Mouse (Mus musculus): ENCODE data around the gene Mecom.
A peak's percentile ranks its signal among the peaks of the same experiment; 100 is the strongest.

Gene Mecom

DNA sequence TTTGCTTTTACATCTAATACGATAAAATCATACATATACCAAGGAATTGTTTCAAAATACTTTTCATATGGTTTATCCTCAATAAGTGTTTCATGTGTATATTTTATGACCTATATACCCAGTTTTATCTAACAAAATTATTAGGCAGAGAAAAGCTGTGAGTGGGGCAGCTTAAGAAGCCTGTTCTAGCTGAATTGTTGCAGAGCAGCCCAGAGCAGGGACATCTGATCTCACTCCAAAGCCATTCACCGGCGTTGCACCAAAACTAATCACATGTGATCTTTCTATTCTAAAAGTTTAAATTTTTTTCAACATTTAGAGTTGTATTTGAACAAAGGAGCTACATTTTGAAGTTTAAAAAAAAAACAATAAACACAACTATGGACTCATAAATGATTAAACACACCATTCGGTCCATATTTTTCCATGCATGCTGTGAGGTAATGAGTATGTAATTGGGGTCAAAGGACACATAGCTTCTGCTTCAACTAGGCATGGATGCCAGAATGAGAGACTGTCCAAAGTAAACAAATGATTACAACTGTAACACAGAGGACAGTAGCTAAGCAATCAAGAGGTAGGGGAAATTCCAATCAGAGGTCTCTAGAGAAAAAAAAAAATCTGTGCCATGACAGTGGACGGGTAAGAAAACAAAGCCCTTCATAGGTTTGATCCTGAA lies 64.7 kb downstream of the Mecom start:
- no peak for DNase-seq (ENCODE audit: low read depth, low spot score)

DNA sequence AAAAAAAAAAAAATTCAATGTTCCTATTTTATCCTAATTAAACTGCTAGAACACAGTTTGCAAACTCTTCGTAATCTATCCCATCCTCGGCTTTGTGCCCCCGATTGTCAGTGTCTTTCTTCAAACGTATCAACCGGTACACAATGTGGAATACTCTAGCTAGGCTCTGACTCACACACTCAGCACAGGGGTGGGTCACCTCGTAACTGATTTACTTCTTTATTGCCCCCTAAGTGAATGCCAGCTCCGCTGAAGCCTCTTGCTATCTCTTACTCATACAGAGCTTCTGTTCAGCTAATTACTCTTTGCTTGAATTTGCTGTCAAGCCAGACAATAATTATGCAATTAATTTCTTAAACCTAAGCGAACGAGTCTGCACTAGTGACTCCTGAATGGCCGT lies 66.1 kb downstream of the Mecom start:
- DNase-seq (ENCODE audit: low read depth, low spot score), result no peak

- DNase-seq (ENCODE audit: low read depth, low spot score), result no peak
Measured at GRCm38 (mm10) chr3:30480551-30480950, 67.3 kb downstream of the Mecom start.

DNA sequence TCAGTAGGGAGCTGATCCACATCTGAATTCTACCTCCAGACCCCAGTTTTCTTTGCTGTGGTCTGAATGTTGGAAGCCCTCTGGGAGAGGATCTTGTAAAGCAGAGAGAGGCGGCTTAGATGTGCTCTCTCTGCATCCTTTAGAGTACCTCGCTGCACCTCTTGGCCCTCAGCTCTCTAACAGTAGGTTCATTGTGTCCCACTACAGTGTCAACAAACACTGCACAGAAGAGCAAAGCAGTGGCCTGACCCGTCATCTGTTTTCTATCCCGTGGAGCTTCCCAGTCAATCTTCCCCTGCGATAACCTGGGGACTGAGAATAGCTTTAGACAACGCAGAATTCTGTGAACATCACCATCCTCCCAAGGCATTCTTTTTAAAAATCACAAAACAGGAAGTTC lies 69.6 kb downstream of the Mecom start:
- no peak for DNase-seq (ENCODE audit: low read depth, low spot score)

DNA sequence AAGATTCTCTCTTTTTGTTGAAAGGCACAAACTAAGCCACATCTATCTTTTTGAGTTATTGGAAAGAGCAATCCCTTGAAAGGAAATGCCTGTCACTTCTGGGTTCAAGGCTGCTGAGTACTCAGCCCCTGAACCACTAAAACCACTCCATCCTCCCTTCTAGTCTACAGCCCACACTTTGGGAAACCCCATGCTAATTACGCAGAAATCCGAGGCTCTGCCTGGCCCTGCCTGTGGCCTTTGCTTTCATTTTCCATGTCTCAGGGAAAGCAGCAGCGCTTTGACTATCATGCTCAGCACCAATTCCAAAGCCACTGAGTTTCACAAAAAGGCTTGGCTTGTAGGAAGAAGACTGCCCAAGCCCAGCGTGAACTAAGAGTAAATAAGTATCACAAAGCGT lies 70.8 kb downstream of the Mecom start:
- no peak for DNase-seq (ENCODE audit: low read depth, low spot score)

DNA sequence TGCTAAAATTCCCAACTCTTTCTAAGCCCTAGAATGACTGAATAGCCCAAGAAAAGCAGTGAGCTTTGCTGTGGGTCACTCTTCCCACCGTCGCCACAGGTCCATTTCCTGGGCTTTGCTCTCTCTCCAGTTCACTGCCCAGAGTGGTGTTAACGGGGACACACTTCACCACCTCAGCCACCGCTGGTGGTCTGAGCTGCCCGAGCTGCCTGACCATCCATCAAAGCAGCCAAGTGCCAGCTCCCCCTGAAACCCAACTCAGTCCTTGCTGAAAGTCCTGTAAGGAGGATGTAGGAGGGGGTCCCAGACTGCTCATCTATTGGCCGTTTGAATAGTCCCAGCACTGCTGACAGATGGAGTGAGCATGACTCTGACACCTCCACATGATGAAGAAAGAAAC lies 72.2 kb downstream of the Mecom start:
- no peak for DNase-seq (ENCODE audit: low read depth, low spot score)

DNA sequence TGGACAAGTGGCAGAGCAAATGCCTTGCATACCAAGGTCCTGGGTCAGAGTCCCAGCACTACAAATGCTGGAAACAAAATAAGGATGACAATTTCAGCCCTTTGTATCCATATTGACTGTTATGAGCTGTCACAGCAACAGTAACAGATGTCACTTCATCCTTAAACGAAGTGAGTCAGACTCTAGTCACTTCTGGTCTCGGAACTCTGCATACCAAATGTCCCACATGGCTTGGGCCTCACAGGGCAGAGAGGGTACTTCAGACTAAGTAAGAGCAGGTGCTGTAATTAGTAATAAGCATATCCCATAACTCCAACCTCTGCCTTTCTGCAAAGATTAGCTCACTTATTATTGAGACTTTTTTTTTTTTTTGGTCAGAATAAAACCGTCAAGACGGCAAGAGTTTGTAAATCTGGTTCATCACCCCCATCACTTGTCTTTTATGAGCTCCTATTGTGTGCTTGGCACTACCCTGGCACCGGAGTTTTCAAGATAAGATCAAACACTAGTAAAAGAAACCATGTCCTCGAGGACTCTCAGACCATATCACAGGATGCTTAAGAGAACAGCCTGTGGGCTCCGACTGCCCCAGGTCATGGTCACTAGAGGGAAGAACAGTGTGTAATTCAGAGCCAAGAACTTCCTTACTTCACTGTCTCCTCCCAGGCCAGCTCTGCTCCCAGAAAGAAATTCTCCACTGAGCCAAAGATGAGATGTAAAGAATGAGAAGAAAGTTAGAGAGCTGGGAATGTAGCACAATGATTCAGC lies 79.6 kb downstream of the Mecom start:
- no peak for DNase-seq (ENCODE audit: low read depth, low spot score)

DNA sequence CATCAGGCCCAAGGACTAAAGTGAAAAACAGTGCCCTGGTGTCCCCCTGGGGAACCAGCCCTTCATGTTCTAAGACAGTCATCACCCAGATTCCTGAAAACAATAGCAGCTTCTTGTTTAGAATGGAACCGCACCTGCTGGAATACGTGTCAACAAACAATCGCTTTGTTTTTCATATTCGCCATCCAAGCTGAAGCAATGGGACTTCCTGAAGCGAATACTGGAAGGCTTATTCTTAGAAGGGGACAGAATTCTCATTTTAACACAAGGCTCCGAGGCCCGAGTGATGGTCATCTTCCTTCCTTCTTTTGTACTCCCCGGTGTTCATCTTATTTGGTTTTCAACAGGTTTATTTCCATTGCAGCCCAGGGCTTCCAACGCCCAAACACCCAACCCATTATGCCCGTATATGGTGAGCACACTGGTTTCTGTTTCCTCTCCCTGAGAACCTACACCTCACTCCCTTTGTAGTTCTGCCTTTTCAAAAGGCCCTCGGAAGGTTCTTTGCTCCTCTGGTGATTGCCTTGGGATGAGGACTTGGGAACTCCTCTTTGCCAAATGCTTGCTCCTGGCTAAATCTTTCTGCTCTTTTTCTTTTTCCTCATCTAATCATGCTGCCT lies 81.7 kb downstream of the Mecom start:
- peak; percentile 10 for DNase-seq (ENCODE audit: low read depth, low spot score)

- no peak for DNase-seq (ENCODE audit: low read depth, low spot score)
Measured at GRCm38 (mm10) chr3:30464497-30464896, 83.3 kb downstream of the Mecom start.

DNA sequence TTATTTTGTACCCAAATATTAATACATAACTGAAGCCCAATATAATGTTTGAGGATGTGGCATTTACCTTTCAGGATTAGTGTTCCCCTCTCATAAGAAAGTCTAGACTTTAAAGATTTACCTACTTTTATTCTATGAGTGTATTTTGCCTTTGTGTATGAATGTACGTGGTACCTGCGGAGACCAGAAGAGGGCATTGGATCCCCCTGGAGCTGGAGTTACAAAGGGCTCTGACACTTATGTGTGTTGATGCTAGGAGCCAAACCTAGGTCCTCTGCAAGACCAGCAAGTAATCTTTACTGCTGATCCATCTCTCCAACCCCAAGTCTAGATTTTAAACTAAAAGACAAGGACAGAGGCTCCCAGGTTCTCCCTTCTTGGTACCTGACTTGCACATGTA lies 86.0 kb downstream of the Mecom start:
- DNase-seq (ENCODE audit: low read depth, low spot score), result no peak

DNA sequence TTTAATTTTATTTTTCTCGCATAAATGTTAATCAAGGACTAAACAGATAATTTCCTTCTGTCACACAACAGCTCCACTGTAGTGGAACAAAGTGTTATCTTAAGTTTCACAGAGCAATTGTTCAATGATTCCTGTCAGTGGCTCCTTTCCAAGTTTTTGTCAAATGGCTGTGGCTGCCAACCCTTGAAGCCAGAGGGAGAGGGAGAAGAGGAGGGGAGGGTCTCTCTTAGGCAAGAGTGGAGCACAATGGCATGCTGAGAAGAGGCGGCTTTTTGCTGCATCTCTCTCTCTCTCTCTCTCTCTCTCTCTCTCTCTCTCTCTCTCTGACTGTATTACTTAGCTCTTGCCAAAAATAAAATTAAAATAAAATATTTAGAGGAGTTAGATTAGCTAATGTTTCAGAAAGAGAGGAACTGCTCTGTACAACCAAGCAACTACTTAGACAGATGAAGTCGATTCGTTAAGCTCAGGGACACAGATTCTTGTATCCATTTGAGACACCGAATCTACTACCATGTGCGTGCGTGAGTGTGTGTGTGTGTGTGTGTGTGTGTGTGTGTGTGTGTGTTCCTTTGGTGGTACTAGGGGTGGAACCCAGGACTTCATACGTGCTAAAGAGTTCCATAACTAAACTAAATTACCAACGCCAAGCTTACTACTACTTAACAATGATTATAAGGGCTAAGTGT lies 86.8 kb downstream of the Mecom start:
- DNase-seq (ENCODE audit: low read depth, low spot score), result peak; percentile 10

GRCm38 (mm10) chr3:30459626-30460025 lies 88.2 kb downstream of the Mecom start:
- no peak for DNase-seq (ENCODE audit: low read depth, low spot score)

DNA sequence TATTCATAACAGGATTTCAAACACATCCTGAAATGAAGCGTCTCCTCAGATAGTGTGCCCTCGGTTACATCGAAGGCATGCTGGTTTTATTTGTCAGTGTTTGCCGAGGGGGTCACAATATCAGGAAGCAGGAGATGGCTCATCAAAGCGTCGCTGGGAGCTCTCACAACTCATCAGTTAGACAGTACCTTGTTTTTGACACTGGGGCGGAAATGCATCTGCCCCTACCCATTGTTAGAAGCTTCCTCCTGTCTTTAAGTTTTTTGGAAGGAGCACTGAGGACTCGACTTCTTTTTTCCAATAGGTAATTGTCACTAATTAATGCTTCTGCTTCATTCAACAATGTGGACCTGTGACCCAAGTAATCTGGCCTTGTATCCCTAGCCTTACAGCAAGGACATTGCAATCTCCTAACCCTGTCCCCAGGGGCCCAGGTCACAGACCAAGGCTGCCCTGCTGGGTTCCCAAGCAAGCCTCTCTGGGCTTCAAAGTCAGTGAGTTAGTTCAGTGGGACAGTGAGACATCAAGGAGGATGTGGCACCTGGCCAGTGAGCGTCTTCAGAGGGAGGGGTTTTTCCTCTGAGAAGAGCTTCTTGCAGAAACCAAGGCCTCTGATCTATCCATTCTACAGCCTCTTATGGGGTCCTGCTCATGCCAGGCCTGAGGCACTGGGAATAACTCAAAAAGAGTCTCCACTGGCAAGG lies 89.7 kb downstream of the Mecom start:
- DNase-seq (ENCODE audit: low read depth, low spot score), result no peak

GRCm38 (mm10) chr3:30455902-30456301 lies 91.9 kb downstream of the Mecom start:
- DNase-seq (ENCODE audit: low read depth, low spot score), result no peak

DNA sequence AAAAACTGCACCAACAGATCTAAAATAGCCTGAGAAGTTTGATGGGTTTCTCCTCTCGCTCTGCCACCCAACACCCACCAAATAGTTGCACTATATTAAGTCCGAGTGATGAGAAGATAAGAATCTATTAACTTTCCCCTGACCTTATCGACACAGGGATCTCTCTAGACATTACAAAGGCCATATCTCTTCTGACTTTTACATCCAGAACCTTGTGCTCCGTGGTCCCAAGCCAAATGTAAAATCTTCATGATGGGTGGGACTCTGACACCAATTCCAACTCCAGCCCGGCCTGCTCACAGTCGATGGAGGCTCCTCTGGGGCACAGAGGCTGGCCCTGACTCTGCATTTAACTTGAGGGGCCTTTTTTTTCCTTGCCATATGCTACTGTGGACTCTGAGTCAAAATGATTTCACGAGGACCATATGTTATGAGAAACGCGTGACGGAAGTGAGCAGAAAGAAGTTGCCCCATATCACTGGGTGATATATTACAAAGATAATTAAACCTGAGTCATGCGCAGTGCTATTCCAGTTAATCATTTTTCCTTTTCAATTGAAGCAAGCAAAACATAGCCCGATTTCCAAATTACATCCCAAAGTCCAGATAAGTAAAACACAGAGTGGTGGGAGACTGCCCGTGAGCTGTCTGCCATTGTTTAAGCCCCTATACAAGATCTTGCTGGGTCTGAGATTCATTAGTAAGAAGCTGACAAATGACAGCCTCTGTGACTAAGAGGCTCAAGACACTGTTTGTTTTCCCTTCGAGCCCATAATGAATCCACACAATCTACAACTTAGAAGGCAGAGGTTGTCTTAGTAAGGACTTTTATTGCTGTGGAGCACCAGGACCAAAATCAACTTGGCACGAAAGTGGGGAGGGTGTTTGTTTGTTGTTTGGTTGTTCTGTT lies 94.0 kb downstream of the Mecom start:
- no peak for DNase-seq (ENCODE audit: low read depth, low spot score)

- no peak for DNase-seq (ENCODE audit: low read depth, low spot score)
Measured at GRCm38 (mm10) chr3:30453046-30453445, 94.8 kb downstream of the Mecom start.

DNA sequence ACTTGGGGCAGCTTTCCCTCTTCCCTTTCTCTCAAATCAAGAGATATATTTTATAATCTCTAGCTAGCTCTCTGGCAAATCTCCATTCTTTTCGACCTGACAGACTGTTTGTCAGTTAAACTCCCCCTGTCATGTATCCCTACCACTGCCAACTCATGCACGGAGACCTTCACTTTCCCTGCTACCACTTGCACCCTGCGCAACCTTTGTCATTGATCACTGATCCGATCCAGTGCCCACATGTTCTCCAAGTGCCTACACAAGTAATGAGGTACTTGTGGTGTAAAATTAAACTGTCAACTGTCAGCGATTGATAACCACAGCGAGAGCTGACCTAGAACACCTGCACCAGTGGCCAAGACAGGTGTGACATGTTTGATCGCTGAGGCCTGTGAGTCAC lies 95.3 kb downstream of the Mecom start:
- DNase-seq (ENCODE audit: low read depth, low spot score), result no peak

- DNase-seq (ENCODE audit: low read depth, low spot score), result no peak
Measured at GRCm38 (mm10) chr3:30450206-30450965, 97.4 kb downstream of the Mecom start.

- no peak for DNase-seq (ENCODE audit: low read depth, low spot score)
Measured at GRCm38 (mm10) chr3:30448624-30449023, 99.2 kb downstream of the Mecom start.

GRCm38 (mm10) chr3:30445970-30446442 lies 101.8 kb downstream of the Mecom start:
- no peak for DNase-seq (ENCODE audit: low read depth, low spot score)
